Mouse (Mus musculus): ENCODE measurements around the gene Art4.

Art4 gene

DNA sequence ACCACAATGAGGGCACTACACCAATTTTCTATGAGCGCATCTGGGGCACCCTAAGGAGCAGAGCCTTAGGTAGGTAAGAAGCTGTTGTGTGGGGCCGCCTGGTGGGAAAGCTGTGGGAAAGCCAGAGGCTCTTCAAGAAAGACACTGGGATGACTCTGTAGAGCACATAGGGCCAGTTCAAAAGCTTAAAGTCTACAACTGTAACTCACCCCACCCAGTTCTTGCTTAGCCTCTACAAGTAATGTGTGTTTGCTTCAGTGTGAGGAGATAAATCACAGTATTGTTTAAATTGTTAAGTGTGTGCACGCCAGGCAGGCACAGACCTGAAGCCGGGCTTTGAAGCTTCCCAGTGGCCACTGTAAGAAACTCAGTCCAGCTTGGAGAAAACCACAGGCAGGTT is 8.6 kb upstream of the Art4 start:
- DNase-seq (ENCODE audit: low spot score in 2 of 2), result no peak

GRCm38 (mm10) chr6:136865360-136865759 is 7.8 kb upstream of the Art4 start:
- DNase-seq (ENCODE audit: low spot score in 2 of 2), result no peak

DNA sequence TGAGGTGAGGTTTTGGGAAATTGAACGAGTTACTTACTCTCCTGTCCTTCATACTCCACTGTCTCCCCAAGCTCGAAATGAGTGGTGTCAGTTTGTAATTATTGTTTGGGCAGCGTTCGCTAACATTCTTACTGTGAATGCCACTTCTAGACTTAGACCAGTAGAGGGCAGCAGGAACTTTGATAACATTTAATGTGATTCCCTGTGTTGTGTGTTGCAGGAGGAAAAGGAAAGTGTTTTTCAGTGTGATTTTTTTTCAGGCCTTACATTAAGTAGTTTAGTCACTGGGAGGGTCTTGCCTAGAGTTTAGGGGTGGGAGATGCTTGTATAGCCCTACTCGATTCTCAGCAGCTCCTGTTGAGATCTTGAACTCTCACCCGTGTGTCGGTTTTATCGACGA is 3.5 kb upstream of the Art4 start:
- DNase-seq (ENCODE audit: low spot score in 2 of 2), result peak in 1 of 2 experiments; percentile 41

DNA sequence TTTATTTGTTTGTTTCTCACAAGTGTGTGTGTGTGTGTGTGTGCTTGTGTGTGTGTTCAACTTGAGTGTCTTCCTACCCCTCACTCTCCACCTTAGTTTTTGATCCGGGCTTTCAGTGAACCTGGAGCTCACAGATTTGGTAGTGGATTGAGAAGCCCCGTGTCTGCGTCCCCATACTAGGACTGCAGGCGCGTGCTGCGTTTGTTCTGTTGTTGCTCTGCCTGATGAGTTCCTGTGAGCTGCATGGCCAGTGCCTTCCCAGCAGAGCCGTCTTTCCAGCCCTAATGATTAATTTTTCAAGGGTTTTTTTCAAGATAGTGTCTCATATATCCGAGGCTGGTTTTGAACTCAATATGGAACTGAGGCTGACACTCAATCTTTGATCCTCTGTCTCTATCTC is 887 bp upstream of the Art4 start:
- no peak for DNase-seq (ENCODE audit: low spot score in 2 of 2)

DNA sequence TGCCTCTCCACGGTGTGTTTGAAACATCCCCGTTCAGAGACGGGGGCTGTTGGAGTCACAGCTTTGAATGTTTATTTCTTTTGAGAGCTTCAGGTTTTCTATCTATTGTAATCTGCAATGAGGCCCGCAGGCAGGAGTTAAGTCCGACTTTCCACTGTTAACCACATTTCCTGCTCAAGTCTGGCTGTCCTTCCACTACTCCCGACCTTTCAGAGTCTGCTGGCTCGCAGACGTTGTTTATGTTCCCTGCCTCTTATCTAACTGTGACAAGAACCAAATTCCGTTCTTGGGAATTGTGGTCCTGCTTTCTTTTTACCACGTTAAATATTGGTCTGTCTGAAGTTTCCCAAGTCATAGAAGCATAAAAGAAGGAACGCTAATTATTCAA is 334 bp upstream of the Art4 start:
- no peak for DNase-seq (ENCODE audit: low spot score in 2 of 2)

- no peak for DNase-seq (ENCODE audit: low spot score in 2 of 2)
These were observed 1.4 kb downstream of the Art4 start for GRCm38 (mm10) chr6:136856071-136856636.

GRCm38 (mm10) chr6:136855183-136855582 is 2.4 kb downstream of the Art4 start:
- DNase-seq (ENCODE audit: low spot score in 2 of 2), result no peak

GRCm38 (mm10) chr6:136854361-136854781 is 3.2 kb downstream of the Art4 start:
- no peak for DNase-seq (ENCODE audit: low spot score in 2 of 2)

DNA sequence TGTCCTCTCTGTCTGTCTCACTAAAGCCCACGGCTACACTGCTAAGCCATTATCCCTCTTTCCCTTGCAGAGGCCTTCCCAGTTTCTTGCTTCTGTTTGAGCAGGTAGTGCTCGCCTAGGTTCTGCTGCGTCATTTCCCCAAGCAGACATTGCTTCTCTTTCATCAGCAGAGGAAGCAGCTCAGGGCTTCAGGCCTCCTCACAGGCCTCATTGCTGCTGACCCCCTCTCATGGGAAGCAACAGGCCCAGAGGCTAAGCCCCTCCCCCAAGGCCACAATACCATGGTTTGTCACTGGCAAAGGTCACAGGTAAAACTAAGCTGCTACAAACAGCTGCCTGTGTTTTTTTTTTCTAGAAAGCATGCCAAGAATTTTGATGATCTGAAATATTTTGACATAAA is 4.8 kb downstream of the Art4 start:
- no peak for DNase-seq (ENCODE audit: low spot score in 2 of 2)

GRCm38 (mm10) chr6:136852348-136852747 is 5.2 kb downstream of the Art4 start:
- DNase-seq (ENCODE audit: low spot score in 2 of 2), result no peak

GRCm38 (mm10) chr6:136850267-136850666 is 7.3 kb downstream of the Art4 start:
- no peak for DNase-seq (ENCODE audit: low spot score in 2 of 2)

DNA sequence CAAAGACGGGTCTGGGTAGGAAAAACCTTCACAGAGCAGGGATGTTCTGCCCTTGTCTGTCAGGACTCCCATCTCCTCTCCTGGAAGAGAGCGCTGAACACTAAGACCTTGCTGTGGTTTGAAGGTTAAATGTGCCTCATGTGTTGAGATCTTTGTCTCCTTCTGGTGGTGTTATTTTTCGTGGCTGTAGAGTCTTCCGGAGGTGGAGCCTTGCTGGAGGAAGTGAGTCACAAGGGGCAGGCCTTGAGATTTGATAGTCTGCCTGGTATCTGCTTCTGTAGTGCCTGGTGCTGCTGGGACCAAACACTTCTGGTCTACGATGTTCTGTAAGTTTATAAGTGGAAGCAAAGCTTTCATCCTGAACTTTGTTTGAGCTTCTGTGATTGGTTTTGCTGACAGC is 8.6 kb downstream of the Art4 start:
- no peak for DNase-seq (ENCODE audit: low spot score in 2 of 2)

GRCm38 (mm10) chr6:136848399-136848798 is 9.1 kb downstream of the Art4 start:
- no peak for DNase-seq (ENCODE audit: low spot score in 2 of 2)

- DNase-seq (ENCODE audit: low spot score in 2 of 2), result peak; percentile 26 to 36
These were observed 9.7 kb downstream of the Art4 start for GRCm38 (mm10) chr6:136847790-136848189.

DNA sequence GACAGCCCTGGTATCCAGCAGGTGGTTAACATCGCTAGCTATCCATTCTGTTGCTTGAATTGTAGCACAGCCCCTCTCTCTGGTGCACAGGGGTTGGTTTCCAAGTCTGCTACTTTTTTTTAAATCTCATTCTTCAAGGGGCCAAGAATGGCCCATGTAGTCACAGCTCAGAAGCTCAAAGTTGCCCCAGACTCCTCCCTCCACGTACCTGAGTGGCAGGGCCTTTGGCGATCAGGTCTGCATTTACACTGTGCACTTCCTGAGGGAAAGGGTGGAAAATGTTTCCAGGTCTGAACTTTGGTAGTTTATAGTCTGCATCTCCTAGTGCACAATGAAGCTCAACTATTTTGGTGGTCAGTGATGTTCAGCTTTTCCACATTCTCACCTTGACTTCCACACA is 10.3 kb downstream of the Art4 start:
- DNase-seq (ENCODE audit: low spot score in 2 of 2), result no peak

DNA sequence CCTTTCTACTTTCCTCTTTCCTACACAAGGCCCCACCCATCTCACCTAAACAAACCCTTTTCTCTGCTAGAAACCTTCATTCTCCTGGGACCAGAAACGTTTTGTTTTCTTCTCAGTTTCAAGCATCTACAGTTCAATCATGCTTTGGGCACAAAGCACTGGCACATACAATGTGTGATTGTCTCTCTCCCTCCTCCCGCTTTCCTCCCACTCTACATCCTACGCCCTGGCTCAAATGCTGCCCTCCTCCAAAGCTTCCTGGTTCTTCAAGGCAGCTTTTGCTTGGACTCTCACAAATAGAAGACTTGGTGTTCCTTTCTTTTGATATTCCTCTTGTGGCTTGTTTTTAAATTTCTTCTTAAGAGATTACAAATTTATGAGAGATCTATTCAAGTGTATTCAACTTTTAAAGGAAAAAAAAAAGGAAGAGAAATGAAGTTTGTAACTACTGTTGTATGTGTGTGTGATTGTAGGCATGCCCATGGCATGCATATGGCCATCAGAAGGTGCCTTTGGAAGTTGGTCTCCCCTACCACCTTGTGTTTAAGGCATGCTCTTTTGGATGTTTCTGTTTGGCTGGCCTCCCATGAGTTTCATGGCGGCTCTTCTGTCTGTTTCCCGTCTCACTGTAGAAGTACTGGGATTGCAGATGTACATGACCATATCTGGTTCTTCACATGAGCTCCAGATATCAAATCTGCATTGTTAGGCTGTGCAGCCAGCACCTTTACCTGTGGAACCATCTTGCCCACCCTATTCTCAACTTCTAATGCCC is 11.6 kb downstream of the Art4 start:
- DNase-seq (ENCODE audit: low spot score in 2 of 2), result no peak

DNA sequence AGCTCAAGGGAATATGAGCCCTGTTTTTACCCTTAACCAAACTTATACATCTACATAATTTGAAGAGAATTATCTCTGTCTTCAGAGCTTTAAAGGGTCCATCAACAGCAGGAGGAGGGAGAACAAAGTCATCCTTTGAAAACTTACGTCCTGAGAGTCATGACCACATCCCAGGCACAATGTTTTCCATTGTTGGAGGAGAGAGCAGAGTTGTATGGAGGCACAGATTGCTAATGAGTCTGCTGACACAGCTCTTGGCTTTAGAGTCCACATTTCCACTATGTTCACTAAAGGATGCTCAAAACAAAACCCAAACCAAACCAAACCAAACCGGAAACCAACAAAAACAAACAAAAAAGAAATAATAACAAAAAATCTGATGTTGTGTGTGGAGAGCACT is 12.6 kb downstream of the Art4 start:
- DNase-seq (ENCODE audit: low spot score in 2 of 2), result no peak

DNA sequence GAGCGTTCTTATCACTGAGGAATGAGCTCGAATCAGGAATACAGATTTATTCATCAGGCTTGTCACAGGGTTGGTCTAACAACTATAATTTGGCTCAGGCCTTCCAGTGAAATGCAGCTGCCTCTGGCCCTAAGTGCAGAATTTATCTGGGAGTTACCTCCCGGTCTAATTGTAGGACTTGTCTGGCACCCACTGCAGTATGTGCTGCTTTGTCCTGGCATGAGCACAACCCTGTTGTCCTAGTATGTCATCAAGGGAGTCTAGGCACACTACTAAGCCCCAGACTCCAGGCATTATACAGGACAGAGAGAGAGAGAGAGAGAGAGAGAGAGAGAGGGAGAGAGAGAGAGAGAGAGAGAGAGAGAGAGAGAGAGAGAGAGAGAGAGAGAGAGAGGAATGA is 20.2 kb downstream of the Art4 start:
- no peak for DNase-seq (ENCODE audit: low spot score in 2 of 2)

GRCm38 (mm10) chr6:136835352-136835751 is 22.2 kb downstream of the Art4 start, which contains the start of gene Smco3:
Gene Smco3, minus strand, starts transcription at chr6:136835452.
- no peak for DNase-seq (ENCODE audit: low spot score in 2 of 2)

GRCm38 (mm10) chr6:136831712-136832111 is 25.8 kb downstream of the Art4 start:
- DNase-seq (ENCODE audit: low spot score in 2 of 2), result no peak

DNA sequence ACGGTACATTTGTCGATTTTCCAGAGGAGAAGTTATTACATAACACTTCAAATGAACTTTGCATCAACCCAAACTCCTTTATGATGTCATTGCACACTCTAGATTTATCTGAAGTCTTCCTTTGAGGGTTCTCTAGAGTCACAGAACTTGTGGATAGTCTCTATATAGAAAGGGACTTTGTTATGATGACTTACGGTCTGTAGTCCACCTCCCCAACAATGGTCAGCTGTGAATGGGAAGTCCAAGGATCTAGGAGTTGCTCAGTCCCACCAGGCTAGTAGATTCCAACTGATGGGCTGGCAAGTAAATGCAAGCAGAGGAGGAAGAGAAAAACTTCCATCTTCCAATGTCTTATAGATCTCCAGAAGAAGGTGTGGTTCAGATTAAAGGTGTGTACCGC is 28.9 kb downstream of the Art4 start:
- DNase-seq (ENCODE audit: low spot score in 2 of 2), result no peak

- peak; percentile 95 to 98 for DNase-seq (ENCODE audit: low spot score in 2 of 2)
These were observed 29.5 kb downstream of the Art4 start, which contains the start of gene Wbp11 for GRCm38 (mm10) chr6:136827881-136828561. Gene Wbp11, minus strand, starts transcription at chr6:136828233.

GRCm38 (mm10) chr6:136827516-136827880 is 30.0 kb downstream of the Art4 start, which contains the start of gene BC049715:
Gene BC049715, plus strand, starts transcription at chr6:136827626.
- peak in 1 of 2 experiments; percentile 28 for DNase-seq (ENCODE audit: low spot score in 2 of 2)
